Mouse (Mus musculus): ENCODE measurements around the gene Gm28374.
A peak's percentile ranks its signal among the peaks of the same experiment; 100 is the strongest.
"Not testable (repeated sequence)": the region's sequence is repeated elsewhere in the genome, so short reads cannot be mapped to it uniquely, and the experiment has no call there.

The Gm28374 gene

DNA sequence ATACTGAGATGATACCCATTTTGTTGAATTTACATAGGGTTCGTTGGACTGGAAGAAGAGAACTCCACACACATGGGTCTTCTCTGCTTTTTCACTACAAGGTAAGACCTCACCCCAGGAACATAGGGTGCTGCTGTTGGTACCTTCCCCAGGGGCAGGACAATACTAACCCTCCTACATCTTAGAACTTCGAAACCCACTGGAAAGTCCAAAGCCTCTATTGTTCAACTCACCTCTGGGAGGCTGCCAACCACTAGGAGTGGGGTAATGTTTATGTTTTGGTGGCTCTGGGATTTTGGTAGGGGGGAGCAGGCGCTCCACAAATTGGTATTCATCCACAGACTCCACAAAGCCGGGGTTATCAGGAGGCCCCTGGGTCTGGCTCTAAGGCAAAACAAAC is 25.4 kb downstream of the Gm28374 start:
- no peak for DNase-seq (ENCODE audit: low read depth, low spot score)

DNA sequence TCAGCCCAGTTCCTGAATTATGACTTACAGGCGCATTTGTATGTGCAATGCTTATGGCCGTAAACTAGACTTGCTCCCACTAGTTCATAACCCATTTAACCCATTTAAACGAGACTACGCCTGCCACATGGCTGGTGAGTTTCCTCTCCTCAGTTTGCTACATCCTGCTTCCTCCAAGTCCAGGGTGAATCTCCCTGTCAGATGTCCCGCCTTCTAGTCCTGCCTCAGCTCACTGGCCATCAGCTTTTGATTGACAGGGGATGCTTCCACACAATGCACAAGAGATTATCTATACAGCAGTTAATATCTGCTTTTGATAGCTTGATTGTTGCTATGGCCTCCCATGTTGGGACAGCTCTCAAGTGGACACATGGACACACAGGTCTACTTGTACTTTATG is 27.8 kb downstream of the Gm28374 start:
- no peak for DNase-seq (ENCODE audit: low read depth, low spot score)

GRCm38 (mm10) chr19:6052516-6052915 is 29.5 kb downstream of the Gm28374 start:
- DNase-seq (ENCODE audit: low read depth, low spot score): no peak

DNA sequence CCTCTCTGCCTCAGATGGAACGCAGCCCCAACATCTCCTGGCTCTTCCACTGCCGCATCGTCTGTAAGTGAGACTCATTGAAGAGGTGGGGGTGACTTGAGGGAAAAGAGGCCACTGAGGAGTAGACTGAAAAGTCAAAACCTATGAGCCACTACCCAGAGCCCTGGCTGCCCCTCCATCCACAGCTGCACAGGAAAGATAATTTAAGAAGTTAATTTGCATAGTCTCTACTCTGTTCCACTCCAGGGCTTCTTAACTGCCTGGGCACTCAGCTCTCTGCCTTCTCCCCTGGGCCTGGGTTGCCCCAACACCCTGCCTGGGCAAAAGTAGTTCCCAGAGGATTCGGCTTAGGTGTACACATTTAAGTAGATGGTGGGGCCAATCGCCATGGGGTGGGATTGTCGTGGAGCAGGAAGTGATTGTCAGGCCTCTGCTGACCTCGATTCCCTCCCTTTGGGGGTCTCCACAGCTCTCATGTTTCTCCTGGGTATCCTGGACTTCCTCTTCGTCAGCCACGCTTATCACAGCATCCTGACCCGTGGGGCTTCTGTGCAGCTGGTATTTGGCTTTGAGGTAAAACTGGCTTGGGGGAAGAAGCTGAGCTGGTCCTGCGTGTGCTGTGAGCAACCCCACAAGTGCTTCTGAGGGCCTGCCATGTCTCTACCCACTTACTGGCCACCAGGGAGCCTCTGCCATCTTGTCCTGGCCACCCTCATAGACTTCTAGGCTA is 33.2 kb downstream of the Gm28374 start:
- DNase-seq (ENCODE audit: low read depth, low spot score): no peak

GRCm38 (mm10) chr19:6047899-6048166 is 34.2 kb downstream of the Gm28374 start:
- no peak for DNase-seq (ENCODE audit: low read depth, low spot score)

DNA sequence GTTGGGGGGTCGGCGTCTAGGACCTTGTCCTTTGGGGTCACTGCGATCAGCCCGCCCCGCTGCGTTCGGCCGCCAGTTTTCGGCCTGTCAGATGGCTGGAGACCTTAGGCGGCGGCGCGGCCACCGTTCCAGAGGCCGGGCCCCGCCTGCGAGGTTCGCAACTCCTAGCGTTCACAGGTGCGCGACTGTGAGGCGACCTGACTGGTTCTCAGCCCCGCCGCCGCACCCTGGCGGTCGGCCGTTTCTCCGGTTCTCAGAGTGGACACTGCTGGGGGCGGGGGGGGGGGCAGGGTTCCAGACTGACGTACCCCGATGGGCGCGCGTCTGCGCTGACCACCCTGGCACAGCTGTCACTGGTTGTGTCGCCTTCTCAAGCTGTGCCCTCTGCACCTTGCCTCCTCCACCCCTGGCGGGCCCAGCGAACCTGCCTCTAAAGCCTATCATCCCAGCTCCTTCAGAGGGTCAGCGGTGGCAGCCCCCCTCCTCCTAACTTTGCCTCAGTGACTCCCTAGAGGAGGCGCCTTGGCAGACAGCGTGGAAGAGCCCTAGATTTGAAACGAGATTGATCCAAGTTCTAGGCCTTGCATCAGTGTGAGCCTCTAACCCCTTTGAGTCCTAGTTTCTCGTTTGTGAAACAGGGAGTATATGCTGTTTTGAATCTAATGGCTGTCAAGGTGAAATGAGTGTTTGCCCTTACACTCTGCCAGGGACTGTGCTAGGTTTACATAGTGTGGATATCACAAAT is 34.7 kb downstream of the Gm28374 start:
- no peak for DNase-seq (ENCODE audit: low read depth, low spot score)

- DNase-seq (ENCODE audit: low read depth, low spot score): peak; percentile 97
Observed at GRCm38 (mm10) chr19:6046294-6047153, 35.5 kb downstream of the Gm28374 start, which contains the start of gene Syvn1. TSS of gene Syvn1 (plus strand) at chr19:6046576.

DNA sequence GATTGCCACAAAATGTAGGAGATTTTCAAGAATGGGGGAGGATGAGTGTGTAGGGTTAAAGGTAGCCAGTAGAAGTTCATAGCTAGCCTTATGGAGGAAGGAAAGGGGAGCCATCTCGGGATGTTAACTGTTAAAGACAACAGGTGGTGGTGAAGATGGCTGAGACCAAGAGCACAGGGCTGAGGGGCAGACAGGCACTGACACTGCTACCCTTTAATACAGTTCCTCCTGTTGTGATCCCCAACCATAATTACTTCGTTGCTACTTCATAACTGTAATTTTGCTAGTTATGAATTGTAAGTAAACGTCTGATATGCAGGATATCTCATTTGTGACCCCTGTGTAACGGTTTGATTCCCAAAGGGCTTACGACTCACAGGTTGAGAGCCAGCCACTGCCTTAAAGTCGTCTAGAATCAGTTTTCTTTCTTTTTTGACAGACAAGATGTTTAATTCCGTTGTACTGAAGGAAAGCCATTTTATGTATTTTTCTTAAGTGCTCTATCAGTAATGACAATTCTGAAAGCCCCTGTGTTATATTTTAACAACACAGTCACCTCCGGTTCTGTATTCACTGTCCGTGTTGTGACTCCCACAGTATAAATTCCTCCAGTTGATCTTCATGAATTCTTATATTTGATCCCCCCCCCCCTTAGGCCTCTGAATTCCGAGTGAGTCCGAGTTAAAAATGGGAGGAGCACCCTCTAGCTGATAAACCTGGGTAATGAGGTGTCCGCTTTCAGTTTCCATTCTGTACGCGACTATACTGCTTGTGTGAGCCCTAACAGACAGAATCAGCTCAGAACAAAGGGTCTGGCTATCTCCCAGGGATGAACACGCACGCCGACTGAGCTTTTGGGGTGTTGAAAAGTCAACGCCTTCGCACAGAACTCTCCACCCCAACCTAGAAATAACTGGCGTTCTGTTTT is 36.4 kb downstream of the Gm28374 start:
- no peak for DNase-seq (ENCODE audit: low read depth, low spot score)

- DNase-seq (ENCODE audit: low read depth, low spot score): not testable (repeated sequence)
Observed at GRCm38 (mm10) chr19:6044102-6044501, 38.0 kb downstream of the Gm28374 start.

DNA sequence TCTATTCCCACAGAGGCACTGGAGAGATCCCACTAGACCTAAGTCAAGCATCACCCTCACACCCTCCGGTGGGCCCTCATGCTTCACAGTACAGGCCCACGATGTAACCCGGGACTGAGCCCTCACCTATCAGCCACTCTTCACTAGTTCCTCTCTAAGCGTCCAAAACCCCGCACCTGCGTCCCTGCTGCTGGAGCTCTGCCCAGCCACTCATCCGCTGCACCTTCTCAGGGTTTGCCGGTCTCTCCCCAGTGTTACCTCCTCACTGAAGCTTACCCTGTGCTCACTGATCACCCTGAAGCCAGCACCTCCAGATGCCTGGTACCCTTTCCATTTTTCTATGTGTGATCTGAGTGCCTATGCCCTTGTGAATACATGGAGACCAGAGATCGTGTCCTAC is 39.8 kb downstream of the Gm28374 start:
- DNase-seq (ENCODE audit: low read depth, low spot score): no peak

- DNase-seq (ENCODE audit: low read depth, low spot score): no peak
Observed at GRCm38 (mm10) chr19:6040002-6040401, 42.1 kb downstream of the Gm28374 start.

- no peak for DNase-seq (ENCODE audit: low read depth, low spot score)
Observed at GRCm38 (mm10) chr19:6038326-6038725, 43.7 kb downstream of the Gm28374 start.

GRCm38 (mm10) chr19:6037695-6038094 is 44.4 kb downstream of the Gm28374 start:
- DNase-seq (ENCODE audit: low read depth, low spot score): no peak

DNA sequence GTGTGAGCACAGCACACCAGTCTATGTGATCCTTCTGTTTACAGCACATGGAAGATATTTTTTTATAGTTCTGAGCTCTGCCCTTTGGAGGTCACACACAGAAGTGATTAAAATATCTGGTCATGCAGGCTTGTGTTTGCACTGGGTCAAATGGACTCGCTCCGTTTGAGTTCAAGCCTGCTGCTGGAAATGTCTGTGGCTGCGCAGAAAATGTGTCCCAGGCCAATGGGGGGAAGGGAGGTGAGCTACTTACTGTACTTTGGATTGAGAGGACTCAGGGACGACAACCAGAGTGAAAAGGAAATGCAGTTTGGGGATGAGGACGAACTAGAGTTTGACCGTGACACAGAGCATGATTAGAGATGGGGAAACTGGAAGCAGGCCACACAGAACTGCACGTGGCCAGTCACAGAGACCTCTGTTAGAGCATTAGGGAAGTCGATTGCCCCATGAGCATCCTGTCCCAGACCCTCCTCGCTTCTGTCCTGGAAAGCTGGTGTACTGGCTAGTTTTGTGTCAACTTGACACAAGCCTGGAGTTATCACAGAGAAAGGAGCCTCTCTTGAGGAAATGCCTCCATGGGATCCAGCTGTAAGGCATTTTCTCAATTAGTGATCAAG is 46.0 kb downstream of the Gm28374 start:
- no peak for DNase-seq (ENCODE audit: low read depth, low spot score)

DNA sequence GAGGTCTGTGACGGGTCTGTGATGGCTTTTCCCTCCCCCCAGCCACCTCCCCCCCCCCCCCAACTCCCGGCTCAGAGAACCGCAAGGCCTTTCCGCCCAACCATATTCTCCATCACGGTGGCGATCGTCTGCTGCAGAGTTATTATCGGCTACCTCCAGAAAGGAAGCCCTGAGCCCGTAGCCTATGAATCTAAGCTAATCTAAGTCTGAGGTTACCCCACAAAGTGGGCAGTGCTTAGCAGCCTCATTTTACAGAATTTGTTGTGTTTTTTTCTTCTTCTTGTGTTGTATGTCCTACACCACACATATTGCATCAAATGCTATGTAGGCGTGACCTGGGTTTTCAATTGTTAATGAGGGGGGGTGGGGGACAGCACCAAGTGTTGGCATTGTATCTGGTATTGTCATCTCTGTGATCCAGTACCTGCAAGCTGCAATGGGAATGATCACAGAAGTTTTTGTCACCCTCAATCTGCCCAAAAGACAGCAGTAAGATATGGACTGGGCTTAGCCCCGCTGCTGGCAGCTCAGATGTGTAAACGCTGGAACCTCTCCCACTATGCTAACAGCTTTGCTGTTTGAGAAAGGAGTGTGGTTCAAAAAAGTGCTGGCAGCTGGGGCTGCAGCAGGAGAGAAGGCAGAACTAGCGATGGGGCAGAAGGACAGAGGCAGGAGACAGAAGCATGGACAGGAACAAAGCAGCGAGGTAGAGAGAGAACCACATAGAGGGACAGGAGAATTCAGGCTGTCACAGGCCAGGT is 51.4 kb downstream of the Gm28374 start:
- no peak for DNase-seq (ENCODE audit: low read depth, low spot score)

GRCm38 (mm10) chr19:6029426-6029825 is 52.6 kb downstream of the Gm28374 start:
- no peak for DNase-seq (ENCODE audit: low read depth, low spot score)

- DNase-seq (ENCODE audit: low read depth, low spot score): no peak
Observed at GRCm38 (mm10) chr19:6028991-6029390, 53.1 kb downstream of the Gm28374 start.
